Mouse (Mus musculus): Measurements from ENCODE around the gene Nfatc2. TPM values are rescaled to one million over a fixed set of nuclear protein-coding genes. Genes with fewer than 3 reads are reported as not detected.
A peak's percentile ranks its signal among the peaks of the same experiment; 100 is the strongest.

Nfatc2 gene
- polyA plus RNA-seq, 1 experiment from 2014 or later = 1.8 TPM

GRCm38 (mm10) chr2:168504431-168505182 lies 96.8 kb downstream of the Nfatc2 start:
- Histone ChIP-seq H3K4me2 (no peak overlapping the region), H3K27me3 (no peaks in the 10 kb centered on the region), H3K4me1 (no peaks in the 10 kb centered on the region), H3K27ac (no peak overlapping the region), H3K9me3 (no peaks in the 10 kb centered on the region), H3K36me3 (no peaks in the 10 kb centered on the region), H3K4me3 (no peak overlapping the region), H3K9ac (no peak overlapping the region)
- 0 out of 2 replicates have a peak, but pooled peaks have one; percentile 25 for ATAC-seq (ENCODE audit: borderline replicate concordance, extremely low read depth, low FRiP score, low TSS enrichment)
- WGBS = 77% methylated on average over 27 of the region's 27 CpGs

- Histone ChIP-seq H3K9ac (no peak overlapping the region), H3K4me3 (no peak overlapping the region), H3K9me3 (no peaks in the 10 kb centered on the region), H3K4me1 (no peaks in the 10 kb centered on the region), H3K36me3 (no peaks in the 10 kb centered on the region), H3K27me3 (no peaks in the 10 kb centered on the region), H3K4me2 (no peak overlapping the region), H3K27ac (no peak overlapping the region)
- 70% methylated on average over 6 of the region's 6 CpGs for WGBS
- no peak for ATAC-seq (ENCODE audit: borderline replicate concordance, extremely low read depth, low FRiP score, low TSS enrichment)
Measured at GRCm38 (mm10) chr2:168503735-168504134, 97.7 kb downstream of the Nfatc2 start.

- no peaks in the 10 kb centered on the region for H3K4me1 ChIP-seq
- no peaks in the 10 kb centered on the region for H3K36me3 ChIP-seq
- H3K4me2 ChIP-seq = no peak overlapping the region
- no peak overlapping the region for H3K4me3 ChIP-seq
- no peaks in the 10 kb centered on the region for H3K9me3 ChIP-seq
- no peaks in the 10 kb centered on the region for H3K27me3 ChIP-seq
- H3K9ac ChIP-seq = no peak overlapping the region
- WGBS = 73% methylated on average over 6 of the region's 6 CpGs
- H3K27ac ChIP-seq = no peak overlapping the region
- ATAC-seq (ENCODE audit: borderline replicate concordance, extremely low read depth, low FRiP score, low TSS enrichment) = no peak
Measured at GRCm38 (mm10) chr2:168500750-168501149, 100.7 kb downstream of the Nfatc2 start.

GRCm38 (mm10) chr2:168500244-168500643 lies 101.2 kb downstream of the Nfatc2 start:
- no peak overlapping the region for H3K4me3 ChIP-seq
- 67% methylated on average over 6 of the region's 6 CpGs for WGBS

GRCm38 (mm10) chr2:168491791-168492190 lies 109.7 kb downstream of the Nfatc2 start:
- 53% methylated on average over 7 of the region's 7 CpGs for WGBS
- H3K4me3 ChIP-seq = no peak overlapping the region
- H3K36me3 ChIP-seq = no peaks in the 10 kb centered on the region
- H3K4me1 ChIP-seq = no peaks in the 10 kb centered on the region
- no peak overlapping the region for H3K9ac ChIP-seq
- ATAC-seq (ENCODE audit: borderline replicate concordance, extremely low read depth, low FRiP score, low TSS enrichment) = no peak
- no peak overlapping the region for H3K27ac ChIP-seq
- H3K9me3 ChIP-seq = no peaks in the 10 kb centered on the region
- H3K27me3 ChIP-seq = no peaks in the 10 kb centered on the region
- no peak overlapping the region for H3K4me2 ChIP-seq

More at GRCm38 (mm10) chr2:168500244-168500643, 101.2 kb downstream of the Nfatc2 start:
- Histone ChIP-seq H3K4me2 (no peak overlapping the region), H3K9me3 (no peaks in the 10 kb centered on the region), H3K9ac (no peak overlapping the region), H3K27me3 (no peaks in the 10 kb centered on the region), H3K4me1 (no peaks in the 10 kb centered on the region), H3K27ac (no peak overlapping the region), H3K36me3 (no peaks in the 10 kb centered on the region)
- no peak for ATAC-seq (ENCODE audit: borderline replicate concordance, extremely low read depth, low FRiP score, low TSS enrichment)

- H3K9ac ChIP-seq = no peak overlapping the region
- ATAC-seq (ENCODE audit: borderline replicate concordance, extremely low read depth, low FRiP score, low TSS enrichment) = no peak
- no peaks in the 10 kb centered on the region for H3K36me3 ChIP-seq
- no peaks in the 10 kb centered on the region for H3K27me3 ChIP-seq
- H3K4me3 ChIP-seq = no peak overlapping the region
- no peaks in the 10 kb centered on the region for H3K4me1 ChIP-seq
- H3K4me2 ChIP-seq = no peak overlapping the region
- no peak overlapping the region for H3K27ac ChIP-seq
- H3K9me3 ChIP-seq = no peaks in the 10 kb centered on the region
- 87% methylated on average over 13 of the region's 13 CpGs for WGBS
Measured at GRCm38 (mm10) chr2:168489953-168490352, 111.5 kb downstream of the Nfatc2 start.

- no peak for ATAC-seq (ENCODE audit: borderline replicate concordance, extremely low read depth, low FRiP score, low TSS enrichment)
- Histone ChIP-seq H3K27ac (no peak overlapping the region), H3K9ac (no peak overlapping the region), H3K27me3 (no peaks in the 10 kb centered on the region; the same call in 1 of the 2 replicates), H3K36me3 (no peaks in the 10 kb centered on the region), H3K9me3 (no peaks in the 10 kb centered on the region), H3K4me3 (no peak overlapping the region), H3K4me1 (no peaks in the 10 kb centered on the region), H3K4me2 (no peak overlapping the region)
- WGBS = 69% methylated on average over 11 of the region's 11 CpGs
Measured at GRCm38 (mm10) chr2:168488158-168488925, 113.1 kb downstream of the Nfatc2 start.

- Histone ChIP-seq H3K9me3 (no peaks in the 10 kb centered on the region), H3K4me3 (no peak overlapping the region), H3K27ac (no peak overlapping the region), H3K4me2 (no peak overlapping the region), H3K4me1 (peaks cover 8% of the 10 kb centered on the region; the same call in 1 of the 2 replicates), H3K9ac (no peak overlapping the region), H3K36me3 (no peaks in the 10 kb centered on the region), H3K27me3 (peaks cover 44% of the 10 kb centered on the region)
- no peak for ATAC-seq (ENCODE audit: borderline replicate concordance, extremely low read depth, low FRiP score, low TSS enrichment)
- 71% methylated on average over 14 of the region's 14 CpGs for WGBS
Measured at GRCm38 (mm10) chr2:168481121-168481520, 120.3 kb downstream of the Nfatc2 start.

- Histone ChIP-seq H3K4me2 (no peak overlapping the region), H3K36me3 (no peaks in the 10 kb centered on the region), H3K4me3 (no peak overlapping the region), H3K27ac (no peak overlapping the region), H3K27me3 (peaks cover 44% of the 10 kb centered on the region), H3K4me1 (peaks cover 8% of the 10 kb centered on the region; the same call in 1 of the 2 replicates), H3K9me3 (no peaks in the 10 kb centered on the region), H3K9ac (no peak overlapping the region)
- 68% methylated on average over 6 of the region's 6 CpGs for WGBS
- no peak for ATAC-seq (ENCODE audit: borderline replicate concordance, extremely low read depth, low FRiP score, low TSS enrichment)
Measured at GRCm38 (mm10) chr2:168480692-168481091, 120.8 kb downstream of the Nfatc2 start.

- Histone ChIP-seq H3K4me1 (peaks cover 8% of the 10 kb centered on the region; the same call in 1 of the 2 replicates), H3K27me3 (peaks cover 52% of the 10 kb centered on the region)
- ATAC-seq (ENCODE audit: borderline replicate concordance, extremely low read depth, low FRiP score, low TSS enrichment) = no peak
Measured at GRCm38 (mm10) chr2:168479930-168480329, 121.5 kb downstream of the Nfatc2 start.

GRCm38 (mm10) chr2:168478431-168478830 lies 123.0 kb downstream of the Nfatc2 start:
- no peaks in the 10 kb centered on the region for H3K36me3 ChIP-seq
- no peak overlapping the region for H3K9ac ChIP-seq
- H3K4me3 ChIP-seq = no peak overlapping the region
- WGBS = 29% methylated on average over 7 of the region's 7 CpGs
- H3K9me3 ChIP-seq = no peaks in the 10 kb centered on the region
- ATAC-seq (ENCODE audit: borderline replicate concordance, extremely low read depth, low FRiP score, low TSS enrichment) = no peak
- peaks cover 8% of the 10 kb centered on the region; the same call in 1 of the 2 replicates for H3K4me1 ChIP-seq
- no peak overlapping the region for H3K4me2 ChIP-seq
- H3K27ac ChIP-seq = no peak overlapping the region
- H3K27me3 ChIP-seq = peaks cover 66% of the 10 kb centered on the region

More at GRCm38 (mm10) chr2:168479930-168480329, 121.5 kb downstream of the Nfatc2 start:
- H3K4me2 ChIP-seq = no peak overlapping the region
- WGBS = 75% methylated on average over 15 of the region's 15 CpGs
- no peak overlapping the region for H3K4me3 ChIP-seq
- H3K9ac ChIP-seq = no peak overlapping the region
- no peaks in the 10 kb centered on the region for H3K9me3 ChIP-seq
- no peaks in the 10 kb centered on the region for H3K36me3 ChIP-seq
- no peak overlapping the region for H3K27ac ChIP-seq

GRCm38 (mm10) chr2:168473496-168473895 lies 128.0 kb downstream of the Nfatc2 start:
- no peaks in the 10 kb centered on the region for H3K9me3 ChIP-seq
- 56% methylated on average over 9 of the region's 9 CpGs for WGBS
- H3K36me3 ChIP-seq = no peaks in the 10 kb centered on the region
- H3K9ac ChIP-seq = no peak overlapping the region
- ATAC-seq (ENCODE audit: borderline replicate concordance, extremely low read depth, low FRiP score, low TSS enrichment) = no peak
- H3K27ac ChIP-seq = no peak overlapping the region
- H3K4me3 ChIP-seq = no peak overlapping the region
- no peaks in the 10 kb centered on the region for H3K4me1 ChIP-seq
- no peak overlapping the region for H3K4me2 ChIP-seq
- peaks cover 46% of the 10 kb centered on the region for H3K27me3 ChIP-seq
